30 mouse cellular contexts compared by ENCODE assay signal in genomic region chrX:21452519-21452918, GRCm38 (mm10). TPM values are rescaled to one million over a fixed set of nuclear protein-coding genes. Genes with fewer than 3 reads are reported as not detected.
DNase-seq lines count a peak whose midpoint lies in the region; ATAC-seq and TF ChIP-seq lines count a peak whose summit lies in the region.
"Had no signal": no experiment of that assay in that cellular context is flagged by ENCODE, and none has a peak within 500 bp of the region (broad histone marks: within the 10 kb centered on the region; RNA-seq: fewer than 3 reads in every experiment).

No protein-coding gene starts in this region.

- TF ChIP-seq CTCF in heart, adult 2 months (IDR thresholded peaks at IDR 0.05), result no peak

- H3K9me3 ChIP-seq in embryonic facial prominence, embryonic 14.5 days (ENCODE audit: control insufficient read depth, low read length), result no peaks in the 10 kb centered on the region
- no peaks in the 10 kb centered on the region for H3K9me3 ChIP-seq in embryonic facial prominence, embryonic 10.5 days
- H3K9me3 ChIP-seq in limb, embryonic 14.5 days (ENCODE audit: control insufficient read depth, low read length), result no peaks in the 10 kb centered on the region
- H3K9me3 ChIP-seq: forebrain, embryonic 10.5 days; forebrain, embryonic 13.5 days; heart, embryonic 12.5 days; heart, embryonic 15.5 days had no signal

- H3K27me3 ChIP-seq in embryonic facial prominence, embryonic 14.5 days (replicated peaks; ENCODE audit: control insufficient read depth, insufficient read depth, low read length), result no peaks in the 10 kb centered on the region
- H3K27me3 ChIP-seq in embryonic facial prominence, embryonic 10.5 days (replicated peaks; ENCODE audit: low read depth, poor library complexity, severe bottlenecking), result no peaks in the 10 kb centered on the region
- H3K27me3 ChIP-seq in limb, embryonic 14.5 days (ENCODE audit: control insufficient read depth, insufficient read depth, low read length), result no peaks in the 10 kb centered on the region
- H3K27me3 ChIP-seq in heart, adult 2 months (ENCODE audit: control insufficient read depth, insufficient read depth, low read length), result no peaks in the 10 kb centered on the region
- H3K27me3 ChIP-seq: forebrain, embryonic 13.5 days; heart, embryonic 12.5 days; heart, embryonic 15.5 days had no signal

- peak; percentile 60; the same call in 1 of the 2 replicates for ATAC-seq in embryonic facial prominence, embryonic 14.5 days (ENCODE audit: low read depth)
- ATAC-seq in limb, embryonic 14.5 days (ENCODE audit: low FRiP score, low read depth), result peak; percentile 60
- ATAC-seq in megakaryocyte-erythroid progenitor cell, adult 5-6 weeks (replicated peaks; ENCODE audit: low FRiP score, low TSS enrichment, poor library complexity, severe bottlenecking), result no peak
- ATAC-seq: activated CD4-positive, CD25-positive, alpha-beta regulatory T cell, adult 4 months; CD4-positive, CD25-positive, alpha-beta regulatory T cell, adult 4 months; forebrain, embryonic 13.5 days; forebrain, embryonic 16.5 days; hindbrain, postnatal 0 days; inflammation-experienced regulatory T-cells, adult 6 months; intestine, embryonic 16.5 days had no signal

- no peaks in the 10 kb centered on the region for H3K79me2 ChIP-seq in heart, adult 2 months (replicated peaks; ENCODE audit: control insufficient read depth, insufficient read depth, low read length)

- 0 out of 2 replicates have a peak overlapping the region, but pooled peaks have one; percentile 28 for H3K27ac ChIP-seq in embryonic facial prominence, embryonic 14.5 days (replicated peaks; ENCODE audit: low read depth, low read length)
- no peak overlapping the region for H3K27ac ChIP-seq in embryonic facial prominence, embryonic 10.5 days (replicated peaks)
- H3K27ac ChIP-seq in limb, embryonic 14.5 days (replicated peaks; ENCODE audit: low read depth, low read length), result no peak overlapping the region
- H3K27ac ChIP-seq in heart, adult 2 months, result no peak overlapping the region
- H3K27ac ChIP-seq: forebrain, embryonic 10.5 days; forebrain, embryonic 13.5 days; gastrocnemius, adult 2 months; heart, embryonic 15.5 days; hindbrain, embryonic 14.5 days; hindbrain, postnatal 0 days had no signal

- no peak overlapping the region for H3K9ac ChIP-seq in embryonic facial prominence, embryonic 14.5 days (ENCODE audit: low read depth, low read length)
- H3K9ac ChIP-seq in limb, embryonic 14.5 days (ENCODE audit: low read depth, low read length, severe bottlenecking), result no peak overlapping the region
- no peak overlapping the region for H3K9ac ChIP-seq in heart, adult 2 months (ENCODE audit: low read depth, low read length)
- H3K9ac ChIP-seq: forebrain, embryonic 13.5 days; heart, embryonic 12.5 days; heart, embryonic 15.5 days; hindbrain, embryonic 14.5 days had no signal

- no peak for TF ChIP-seq EP300 in heart, adult 2 months (IDR thresholded peaks at IDR 0.05; ENCODE audit: insufficient read depth, low read depth, low read length)

- TF ChIP-seq POLR2A in limb, embryonic 14.5 days (IDR thresholded peaks at IDR 0.05; ENCODE audit: borderline replicate concordance, extremely low read depth, insufficient read depth, insufficient read length), result no peak
- no peak for TF ChIP-seq POLR2A in heart, adult 2 months (IDR thresholded peaks at IDR 0.05; ENCODE audit: insufficient read depth, low read depth, low read length)

- no peak overlapping the region for H3K4me2 ChIP-seq in embryonic facial prominence, embryonic 14.5 days (ENCODE audit: low read depth, low read length)
- H3K4me2 ChIP-seq in limb, embryonic 14.5 days (replicated peaks; ENCODE audit: low read depth, low read length, severe bottlenecking), result no peak overlapping the region
- H3K4me2 ChIP-seq: forebrain, embryonic 13.5 days; heart, embryonic 12.5 days; heart, embryonic 15.5 days; hindbrain, embryonic 14.5 days had no signal

- peak; percentile 81 for DNase-seq in embryonic facial prominence, embryonic 14.5 days (ENCODE audit: low spot score)
- no peak for DNase-seq in embryonic facial prominence, embryonic 10.5 days (ENCODE audit: low spot score)
- DNase-seq in NIH3T3 (ENCODE audit: low read depth), result peak; percentile 14
- DNase-seq in limb, embryonic 14.5 days (ENCODE audit: low spot score), result peak; percentile 73
- no peak for DNase-seq in heart, adult 2 months
- DNase-seq: adrenal gland, adult 8-10 months; adrenal gland, postnatal 25 days; cerebellum, adult 18-20 months; cerebellum, adult 9-10 months; cerebellum, postnatal 14 days; gastrocnemius, adult 2 months; gastrocnemius, postnatal 14 days; heart, adult 11 months; heart, postnatal 10 days; heart, postnatal 4 days; kidney, adult 18-20 months had no signal

- 29% methylated on average over 3 of the region's 3 CpGs for WGBS in embryonic facial prominence, embryonic 14.5 days
- WGBS in embryonic facial prominence, embryonic 10.5 days, result 63% methylated on average over 3 of the region's 3 CpGs
- 40% methylated on average over 3 of the region's 3 CpGs for WGBS in limb, embryonic 14.5 days
- 28% methylated on average over 3 of the region's 3 CpGs for WGBS in heart, adult 2 months

- no peak overlapping the region for H3K4me3 ChIP-seq in embryonic facial prominence, embryonic 14.5 days (ENCODE audit: low read depth, low read length)
- no peak overlapping the region for H3K4me3 ChIP-seq in embryonic facial prominence, embryonic 10.5 days
- no peak overlapping the region for H3K4me3 ChIP-seq in limb, embryonic 14.5 days (replicated peaks; ENCODE audit: low read length)
- no peak overlapping the region for H3K4me3 ChIP-seq in heart, adult 2 months
- H3K4me3 ChIP-seq: forebrain, embryonic 10.5 days; forebrain, embryonic 13.5 days; gastrocnemius, adult 2 months; heart, embryonic 12.5 days; heart, embryonic 15.5 days had no signal

- intact Hi-C loops in heart, adult 2 months (cut with DNase I), result no loop called here

- no peaks in the 10 kb centered on the region for H3K4me1 ChIP-seq in embryonic facial prominence, embryonic 14.5 days (ENCODE audit: control insufficient read depth, insufficient read depth, low read length)
- no peaks in the 10 kb centered on the region for H3K4me1 ChIP-seq in embryonic facial prominence, embryonic 10.5 days
- H3K4me1 ChIP-seq in limb, embryonic 14.5 days (ENCODE audit: control insufficient read depth, insufficient read depth, low read length), result no peaks in the 10 kb centered on the region
- H3K4me1 ChIP-seq in heart, adult 2 months (ENCODE audit: control insufficient read depth, insufficient read depth, low read length), result no peaks in the 10 kb centered on the region
- H3K4me1 ChIP-seq: forebrain, embryonic 10.5 days; forebrain, embryonic 13.5 days; heart, embryonic 12.5 days; heart, embryonic 15.5 days had no signal

- H3K36me3 ChIP-seq in embryonic facial prominence, embryonic 14.5 days (ENCODE audit: control insufficient read depth, insufficient read depth, low read length), result no peaks in the 10 kb centered on the region
- no peaks in the 10 kb centered on the region for H3K36me3 ChIP-seq in embryonic facial prominence, embryonic 10.5 days (replicated peaks)
- H3K36me3 ChIP-seq in limb, embryonic 14.5 days (ENCODE audit: control insufficient read depth, insufficient read depth, low read length), result no peaks in the 10 kb centered on the region
- no peaks in the 10 kb centered on the region for H3K36me3 ChIP-seq in heart, adult 2 months (ENCODE audit: control insufficient read depth, insufficient read depth, low read length)
- H3K36me3 ChIP-seq: forebrain, embryonic 10.5 days; heart, embryonic 12.5 days; heart, embryonic 15.5 days had no signal

RNA-seq across cellular contexts. Expression of gene Agtr2, which starts 31.8 kb away (rescaled TPM):
- 287 and 288 TPM in 2 replicates for polyA plus RNA-seq in embryonic facial prominence, embryonic 14.5 days (2014; fragmentation: Nextera tagmentation; extraction: Ambion mirVana)
- polyA plus RNA-seq in embryonic facial prominence, embryonic 10.5 days (2016; fragmentation: Nextera tagmentation; extraction: Ambion mirVana), result 0.28 and 0.65 TPM in 2 replicates
- polyA plus RNA-seq in limb, embryonic 14.5 days (2012; rRNA removed), result 179 and 199 TPM in 2 replicates
- 243 and 287 TPM in 2 replicates for polyA plus RNA-seq in limb, embryonic 14.5 days (2014; fragmentation: Nextera tagmentation; extraction: Ambion mirVana)
- not detected in 2 replicates for total RNA-seq in megakaryocyte-erythroid progenitor cell, adult 5-6 weeks (2014; fragmentation: Nextera tagmentation)
- total RNA-seq in megakaryocyte-erythroid progenitor cell, adult 5-6 weeks (2017), result not detected in 2 replicates
- total RNA-seq in heart, adult 2 months (2021), result not detected
- not detected in 2 replicates for polyA plus RNA-seq in heart, adult 2 months (2012; rRNA removed)
- total RNA-seq: gastrocnemius, adult 2 months; MEL had no signal
- polyA plus RNA-seq: activated CD4-positive, CD25-positive, alpha-beta regulatory T cell, adult 4 months; C2C12; CD4-positive, CD25-positive, alpha-beta regulatory T cell, adult 4 months; inflammation-experienced regulatory T-cells, adult 6 months had no signal

Comparison
In these comparisons a context has a peak if more than half of its experiments do, and no peak if none do; other contexts are left out.
1. DNase-seq: peak in embryonic facial prominence, embryonic 14.5 days (single experiment), NIH3T3 (single experiment) and limb, embryonic 14.5 days (single experiment); none in embryonic facial prominence, embryonic 10.5 days (single experiment) and heart, adult 2 months (0 of 2).
2. RNA of gene Agtr2, which starts 31.8 kb away (polyA plus RNA-seq): 287 to 288 TPM in embryonic facial prominence, embryonic 14.5 days and 179 to 287 TPM in limb, embryonic 14.5 days; 0.28 to 0.65 TPM in embryonic facial prominence, embryonic 10.5 days and not detected in heart, adult 2 months; every median in the first group is over 100 times any median in the second.